Mouse (Mus musculus): ENCODE measurements around the gene 1500015O10Rik.

Gene 1500015O10Rik

DNA sequence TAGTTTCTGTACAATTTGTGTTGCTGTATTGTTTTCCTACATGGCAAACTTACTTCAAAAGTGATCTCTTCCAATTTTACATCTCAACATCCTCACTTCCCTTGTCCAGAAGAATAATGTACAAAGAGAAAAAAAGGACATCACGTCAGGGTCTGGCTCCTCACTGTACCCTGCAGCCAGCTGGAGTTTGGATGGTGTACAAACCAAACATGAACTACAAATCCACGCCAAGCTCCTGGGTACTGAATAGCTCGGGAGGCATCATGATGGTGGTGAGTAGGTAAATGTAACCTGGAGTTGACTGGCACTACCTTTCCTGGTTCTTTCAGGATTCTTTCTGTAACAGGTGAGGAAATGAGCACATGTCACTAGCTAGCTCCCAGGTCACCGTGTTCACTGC, 43.7 kb downstream of the 1500015O10Rik start:
- no peak for DNase-seq (ENCODE audit: low read depth, low spot score)

GRCm38 (mm10) chr1:43776106-43776505, 45.7 kb downstream of the 1500015O10Rik start:
- no peak for DNase-seq (ENCODE audit: low read depth, low spot score)

DNA sequence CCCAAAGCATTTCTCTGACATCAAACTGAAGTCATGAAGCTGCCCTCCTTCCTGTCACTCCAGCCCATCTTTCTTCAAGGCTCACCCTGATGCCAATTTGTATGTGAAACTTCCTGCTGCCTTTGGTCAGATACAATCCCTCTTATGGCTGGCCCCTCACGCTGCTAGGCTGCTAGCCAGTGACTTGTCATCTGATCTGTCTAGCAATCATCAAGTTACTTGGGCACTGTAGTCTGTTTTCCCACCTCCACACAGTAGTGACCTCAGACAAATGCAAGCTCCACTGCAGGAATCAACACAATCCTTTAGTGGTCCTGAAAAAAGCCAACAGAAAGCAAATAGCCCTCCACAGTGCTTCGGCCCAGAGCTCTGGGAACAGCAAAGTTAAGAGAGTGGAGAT, 50.8 kb downstream of the 1500015O10Rik start:
- DNase-seq (ENCODE audit: low read depth, low spot score), result no peak

- no peak for DNase-seq (ENCODE audit: low read depth, low spot score)
Measured at GRCm38 (mm10) chr1:43781672-43782071, 51.3 kb downstream of the 1500015O10Rik start.

- no peak for DNase-seq (ENCODE audit: low read depth, low spot score)
Measured at GRCm38 (mm10) chr1:43782680-43783079, 52.3 kb downstream of the 1500015O10Rik start.

GRCm38 (mm10) chr1:43783186-43783585, 52.8 kb downstream of the 1500015O10Rik start:
- DNase-seq (ENCODE audit: low read depth, low spot score), result no peak

GRCm38 (mm10) chr1:43785316-43785715, 54.9 kb downstream of the 1500015O10Rik start:
- DNase-seq (ENCODE audit: low read depth, low spot score), result no peak

DNA sequence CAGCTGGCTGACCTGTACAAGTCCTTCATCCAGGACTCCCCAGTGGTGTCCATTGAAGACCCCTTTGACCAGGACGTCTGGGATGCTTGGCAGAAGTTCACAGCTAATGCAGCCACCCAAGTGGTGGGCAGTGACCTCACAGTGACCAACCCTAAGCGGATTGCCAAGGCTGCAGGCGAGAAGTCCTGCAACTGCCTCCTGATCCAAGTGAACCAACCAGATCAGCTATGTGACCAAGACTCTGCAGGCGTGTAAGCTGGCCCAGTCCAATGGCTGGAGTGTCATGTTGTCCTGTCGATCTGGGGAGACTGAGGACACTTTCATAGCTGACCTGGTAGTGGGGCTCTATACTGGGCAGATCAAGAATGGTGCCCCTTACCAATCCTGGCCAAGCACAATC, 56.3 kb downstream of the 1500015O10Rik start:
- DNase-seq (ENCODE audit: low read depth, low spot score), result no peak

DNA sequence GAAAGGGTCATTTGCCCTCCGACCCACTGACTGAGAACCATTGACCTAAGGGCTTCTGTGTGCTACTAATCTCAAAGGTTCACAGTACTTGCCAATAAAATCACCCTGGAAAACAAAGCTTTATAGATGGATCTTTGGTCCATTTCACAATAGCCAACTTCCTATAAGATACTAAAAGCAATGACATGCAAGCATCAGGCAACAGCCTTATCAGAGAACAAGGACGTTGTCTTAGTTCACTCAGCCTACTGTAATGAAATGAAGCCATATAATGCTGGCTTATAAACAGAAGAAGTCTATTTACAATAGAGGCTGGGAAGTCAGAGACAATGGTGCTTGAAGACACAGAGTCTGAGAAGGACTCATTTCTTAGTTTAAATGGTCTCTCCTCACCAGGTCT, 59.4 kb downstream of the 1500015O10Rik start:
- no peak for DNase-seq (ENCODE audit: low read depth, low spot score)

All from retina, postnatal 7 days (tissue).